Mouse (Mus musculus) liver, postnatal 0 days (tissue): Measurements from ENCODE around the gene Nup107.

Experiments
- CTCF ChIP-seq: sonication (generic); IDR thresholded peaks from 2 replicates; pipeline ENCODE4 v1.5.1; 2016; ENCODE audit warnings: antibody characterized with exemption, low read depth
- EP300 ChIP-seq: IDR thresholded peaks from 2 replicates; pipeline ENCODE4 v1.6.1; 2016; ENCODE audit warnings: antibody characterized with exemption, low read depth, mild to moderate bottlenecking

DNA sequence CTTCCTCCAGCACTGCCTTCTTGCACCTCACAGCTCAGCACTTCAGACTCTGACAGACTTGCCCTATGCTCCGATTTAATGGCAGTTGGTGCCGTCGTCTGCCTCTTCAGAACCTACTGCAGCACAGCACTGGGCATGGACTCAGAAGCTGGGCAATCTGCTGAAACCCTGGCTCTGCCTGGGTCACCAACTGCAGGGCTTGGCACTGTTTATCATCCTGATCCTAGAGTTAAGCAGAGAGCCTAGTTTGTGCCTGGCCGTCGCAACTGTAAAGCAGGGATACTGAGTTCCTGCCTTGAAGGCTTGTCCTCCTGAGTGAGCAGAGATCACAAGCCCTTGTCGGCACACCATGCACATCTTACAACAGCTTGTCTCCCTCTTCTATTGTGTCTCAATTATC lies 24.2 kb upstream of the Nup107 start:
- no peak for TF ChIP-seq CTCF
- TF ChIP-seq EP300: no peak
